Mouse (Mus musculus) urinary bladder, postnatal 0 days (tissue): ENCODE data around the gene 2010111I01Rik. TPM values are rescaled to one million over a fixed set of nuclear protein-coding genes. Genes with fewer than 3 reads are reported as not detected.
A peak's percentile ranks its signal among the peaks of the same experiment; 100 is the strongest.

Experiments used
- microRNA counts: library from miRNA; unstranded; fragments of <30 nt; microRNA quantifications from one replicate; lab custom pipeline; 2016
- microRNA-seq: library from miRNA; unstranded; fragments of <30 nt; microRNA quantifications from one replicate; pipeline ENCODE4, GENCODE M21; 2016
- polyA plus RNA-seq: library from polyadenylated mRNA; unstranded; fragments of >200 nt; fragmentation: Nextera tagmentation; extraction: Ambion mirVana; gene quantifications from 2 replicates; pipeline ENCODE4 v1.2.1, GENCODE M21; 2015

The 2010111I01Rik gene
- polyA plus RNA-seq: 213 and 250 TPM in 2 replicates

DNA sequence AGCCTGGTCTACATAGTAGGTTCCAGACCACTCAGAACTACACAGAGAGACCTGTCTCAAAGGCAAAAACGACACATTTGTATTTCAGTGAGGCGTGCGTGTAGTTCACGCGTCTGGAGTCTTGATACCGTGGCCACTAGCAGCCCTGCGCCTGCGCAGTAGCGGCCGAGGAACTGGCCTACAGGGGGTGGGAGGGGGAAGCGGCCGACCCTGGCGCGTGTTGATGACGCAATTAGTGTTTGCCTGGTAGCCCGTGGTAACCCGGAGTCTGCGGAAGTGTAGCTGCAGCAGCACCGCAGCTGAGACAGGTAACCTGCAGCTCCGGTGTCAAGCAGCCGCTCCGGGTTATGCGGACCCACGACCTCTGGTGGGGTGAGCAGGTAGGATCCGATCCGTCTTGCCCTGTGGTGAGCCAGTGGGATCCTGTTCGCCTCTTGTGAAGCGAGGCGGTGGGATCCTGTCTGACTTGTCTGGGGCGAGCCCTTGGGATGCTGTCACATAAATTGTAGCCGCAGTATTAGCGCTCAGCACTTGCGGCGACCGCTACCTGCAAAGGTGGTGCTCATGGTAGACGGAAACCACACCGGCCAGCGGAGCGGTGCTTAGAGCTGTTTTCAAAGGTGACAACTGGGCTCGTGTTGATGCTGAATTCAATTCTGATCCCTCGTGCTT lies at the start of gene 2010111I01Rik:
TSS of gene 2010111I01Rik (plus strand) at position 254 of the 672 bp plus-strand sequence.

MicroRNA genes within 50 kb of the gene (microRNA counts, 519-probe panel; counts per million panel counts)
- 4,675 counts per million, percentile 87 among the panel's probes with 10 or more counts for microRNA mmu-miR-23b (lab: Ali Mortazavi, UCI)
- microRNA mmu-miR-24 (lab: Ali Mortazavi, UCI): 4,383 counts per million, percentile 82 among the panel's probes with 10 or more counts
- microRNA mmu-miR-27b (lab: Ali Mortazavi, UCI): 3,621 counts per million, percentile 63 among the panel's probes with 10 or more counts

Small RNA genes within 50 kb of the gene (microRNA-seq; reads per million reads assigned to microRNA genes)
- gene Mir23b (45,336 reads per million, percentile 98 among the genes with 10 or more reads in this experiment), gene Mir24-1 (not detected), gene Mir27b (5,359 reads per million, percentile 90 among the genes with 10 or more reads in this experiment), gene Mir3074-1 (not detected)

Other genes with a start within 250 kb of the 2010111I01Rik start
- gene Platr25, start 204.2 kb upstream of the 2010111I01Rik start, polyA plus RNA-seq: 14.8 and 20.0 TPM in 2 replicates
- gene Gm5141, start 179.1 kb upstream of the 2010111I01Rik start, polyA plus RNA-seq: 3.9 TPM in 2 replicates
- gene Fbp2, start 106.5 kb upstream of the 2010111I01Rik start, polyA plus RNA-seq: 10.0 and 11.2 TPM in 2 replicates
- gene Fbp1, start 76.6 kb upstream of the 2010111I01Rik start, polyA plus RNA-seq: 0.94 and 2.8 TPM in 2 replicates